Mouse (Mus musculus): Measurements from ENCODE around the gene Zfp715. TPM values are rescaled to one million over a fixed set of nuclear protein-coding genes. Genes with fewer than 3 reads are reported as not detected.

Zfp715 gene
- polyA plus RNA-seq, 1 experiment from 2014 or later, result 12.8 TPM

- peak overlapping the region; percentile 72 for H3K9ac ChIP-seq (ENCODE audit: low read depth, low read length)
- peak overlapping the region; percentile 90 for H3K27ac ChIP-seq
- H3K4me3 ChIP-seq (replicated peaks; ENCODE audit: low read depth, low read length), result peak overlapping the region; percentile 68
- 0 out of 2 replicates have a peak, but pooled peaks cover 9% of the 10 kb centered on the region for H3K4me1 ChIP-seq (replicated peaks; ENCODE audit: insufficient read depth, low read length)
- H3K9me3 ChIP-seq (replicated peaks; ENCODE audit: low read length), result no peaks in the 10 kb centered on the region
- H3K36me3 ChIP-seq (ENCODE audit: insufficient read depth, low read length), result peaks cover 10% of the 10 kb centered on the region; the same call in 1 of the 2 replicates
- no peaks in the 10 kb centered on the region for H3K27me3 ChIP-seq (ENCODE audit: insufficient read depth, low read length)
- ATAC-seq (replicated peaks; ENCODE audit: low FRiP score, low read depth) (peak; percentile 64; the same call in 1 of the 2 replicates), DNase-seq (ENCODE audit: low spot score) (no peak)
- H3K4me2 ChIP-seq (ENCODE audit: low read length), result peak overlapping the region; percentile 79
- under 1% methylated on average over 32 of the region's 32 CpGs for WGBS
- peak; percentile 38 for TF ChIP-seq CTCF (IDR thresholded peaks at IDR 0.05; ENCODE audit: low read depth)
Observed at GRCm38 (mm10) chr7:43312386-43313012, 595 bp downstream of the Zfp715 start.

- 57% methylated on average over 6 of the region's 6 CpGs for WGBS
- Histone ChIP-seq H3K4me1 (replicated peaks; ENCODE audit: insufficient read depth, low read length) (0 out of 2 replicates have a peak, but pooled peaks cover 9% of the 10 kb centered on the region), H3K27ac (no peak overlapping the region), H3K36me3 (ENCODE audit: insufficient read depth, low read length) (peaks cover 13% of the 10 kb centered on the region; the same call in 1 of the 2 replicates), H3K9ac (ENCODE audit: low read depth, low read length) (no peak overlapping the region), H3K4me2 (ENCODE audit: low read length) (peak overlapping the region; percentile 79; the same call in 1 of the 2 replicates), H3K4me3 (replicated peaks; ENCODE audit: low read depth, low read length) (peak overlapping the region; percentile 68; the same call in 1 of the 2 replicates), H3K27me3 (ENCODE audit: insufficient read depth, low read length) (no peaks in the 10 kb centered on the region), H3K9me3 (replicated peaks; ENCODE audit: low read length) (no peaks in the 10 kb centered on the region)
- no peak for ATAC-seq (replicated peaks; ENCODE audit: low FRiP score, low read depth)
- DNase-seq (ENCODE audit: low spot score), result no peak
- TF ChIP-seq CTCF (IDR thresholded peaks at IDR 0.05; ENCODE audit: low read depth), result no peak
Observed at GRCm38 (mm10) chr7:43311632-43312031, 1.5 kb downstream of the Zfp715 start.

DNA sequence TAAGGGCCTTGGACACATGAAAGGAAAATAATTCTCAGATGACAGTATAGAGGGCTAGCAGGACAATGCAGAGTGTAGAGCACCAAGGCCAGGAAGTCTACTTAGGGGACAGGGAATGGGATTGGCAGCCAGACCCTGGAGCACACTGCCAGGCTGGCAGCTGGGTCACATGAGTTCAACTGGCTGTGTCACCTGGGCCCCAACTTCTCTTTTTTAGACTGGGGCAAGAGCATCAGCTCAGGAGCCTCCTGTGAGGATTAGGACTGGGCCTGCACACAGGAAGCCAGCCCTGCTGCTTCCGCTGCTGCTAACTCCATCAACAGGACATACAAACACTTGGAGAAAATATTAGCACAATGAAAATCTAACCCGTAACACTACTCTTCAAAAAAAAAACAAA is 4.0 kb downstream of the Zfp715 start:
- H3K9me3 ChIP-seq (replicated peaks; ENCODE audit: low read length), result no peaks in the 10 kb centered on the region
- H3K9ac ChIP-seq (ENCODE audit: low read depth, low read length), result no peak overlapping the region
- H3K4me3 ChIP-seq (replicated peaks; ENCODE audit: low read depth, low read length), result no peak overlapping the region
- DNase-seq (ENCODE audit: low spot score) (no peak), ATAC-seq (replicated peaks; ENCODE audit: low FRiP score, low read depth) (no peak)
- no peak overlapping the region for H3K4me2 ChIP-seq (ENCODE audit: low read length)
- peaks cover 16% of the 10 kb centered on the region for H3K36me3 ChIP-seq (ENCODE audit: insufficient read depth, low read length)
- TF ChIP-seq CTCF (IDR thresholded peaks at IDR 0.05; ENCODE audit: low read depth), result no peak
- no peaks in the 10 kb centered on the region for H3K27me3 ChIP-seq (ENCODE audit: insufficient read depth, low read length)
- 69% methylated on average over 2 of the region's 2 CpGs for WGBS
- 0 out of 2 replicates have a peak, but pooled peaks cover 9% of the 10 kb centered on the region for H3K4me1 ChIP-seq (replicated peaks; ENCODE audit: insufficient read depth, low read length)
- H3K27ac ChIP-seq, result no peak overlapping the region; the same call in 1 of the 2 replicates

DNA sequence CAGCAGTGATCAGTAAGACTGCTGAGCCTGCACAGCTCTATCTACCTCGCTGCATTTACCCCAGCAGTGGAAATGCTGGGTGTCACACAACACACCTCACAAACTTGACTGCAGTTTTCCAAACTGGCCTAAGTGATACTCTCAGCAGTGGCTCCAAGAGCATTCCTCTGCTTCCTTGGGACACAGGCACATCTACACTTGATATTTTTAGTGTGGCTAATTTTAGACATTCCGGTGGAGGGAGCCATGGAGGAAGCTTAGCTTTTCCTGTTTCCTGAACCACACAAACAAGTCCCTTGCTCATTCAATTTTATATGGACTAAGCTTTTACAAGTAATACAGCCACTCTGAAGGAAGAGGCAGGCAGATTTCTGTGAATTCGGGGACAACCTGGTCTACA is 7.9 kb downstream of the Zfp715 start:
- H3K36me3 ChIP-seq (ENCODE audit: insufficient read depth, low read length), result peaks cover 27% of the 10 kb centered on the region
- 0 out of 2 replicates have a peak overlapping the region, but pooled peaks have one; percentile 33 for H3K27ac ChIP-seq
- H3K4me2 ChIP-seq (ENCODE audit: low read length), result no peak overlapping the region
- WGBS, result 71% methylated on average over 3 of the region's 3 CpGs
- H3K4me1 ChIP-seq (replicated peaks; ENCODE audit: insufficient read depth, low read length), result no peaks in the 10 kb centered on the region
- H3K9me3 ChIP-seq (replicated peaks; ENCODE audit: low read length), result no peaks in the 10 kb centered on the region
- ATAC-seq (replicated peaks; ENCODE audit: low FRiP score, low read depth) (no peak), DNase-seq (ENCODE audit: low spot score) (peak; percentile 38)
- no peak overlapping the region for H3K9ac ChIP-seq (ENCODE audit: low read depth, low read length)
- no peak overlapping the region for H3K4me3 ChIP-seq (replicated peaks; ENCODE audit: low read depth, low read length)
- no peaks in the 10 kb centered on the region for H3K27me3 ChIP-seq (ENCODE audit: insufficient read depth, low read length)
- TF ChIP-seq CTCF (IDR thresholded peaks at IDR 0.05; ENCODE audit: low read depth), result no peak

DNA sequence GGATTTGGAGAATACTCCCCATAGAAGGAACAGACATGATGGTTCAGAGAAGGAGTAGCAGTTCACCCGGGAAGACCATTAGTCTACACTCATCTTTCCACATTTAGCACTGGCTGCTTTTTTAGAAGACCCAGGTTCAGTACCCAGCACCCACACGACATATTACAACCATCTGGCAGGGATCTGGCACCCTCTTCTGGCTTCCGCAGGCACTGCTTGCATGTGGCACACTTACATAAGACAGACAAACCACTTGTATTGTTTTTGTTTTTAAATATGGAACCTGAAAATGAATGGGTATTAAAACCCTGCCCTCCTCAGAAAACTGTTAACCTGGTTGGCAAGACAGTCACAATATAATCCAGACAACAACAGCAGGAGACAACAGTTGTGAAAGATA is 21.6 kb downstream of the Zfp715 start:
- H3K9ac ChIP-seq (ENCODE audit: low read depth, low read length), result no peak overlapping the region
- H3K4me1 ChIP-seq (replicated peaks; ENCODE audit: insufficient read depth, low read length), result no peaks in the 10 kb centered on the region
- H3K36me3 ChIP-seq (ENCODE audit: insufficient read depth, low read length), result 0 out of 2 replicates have a peak, but pooled peaks cover 3% of the 10 kb centered on the region
- no peak overlapping the region for H3K4me3 ChIP-seq (replicated peaks; ENCODE audit: low read depth, low read length)
- 93% methylated on average over 3 of the region's 3 CpGs for WGBS
- no peak overlapping the region for H3K27ac ChIP-seq
- H3K9me3 ChIP-seq (replicated peaks; ENCODE audit: low read length), result no peaks in the 10 kb centered on the region
- ATAC-seq (replicated peaks; ENCODE audit: low FRiP score, low read depth), result no peak
- DNase-seq (ENCODE audit: low spot score), result no peak
- H3K27me3 ChIP-seq (ENCODE audit: insufficient read depth, low read length), result no peaks in the 10 kb centered on the region
- no peak overlapping the region for H3K4me2 ChIP-seq (ENCODE audit: low read length)
- TF ChIP-seq CTCF (IDR thresholded peaks at IDR 0.05; ENCODE audit: low read depth), result no peak

DNA sequence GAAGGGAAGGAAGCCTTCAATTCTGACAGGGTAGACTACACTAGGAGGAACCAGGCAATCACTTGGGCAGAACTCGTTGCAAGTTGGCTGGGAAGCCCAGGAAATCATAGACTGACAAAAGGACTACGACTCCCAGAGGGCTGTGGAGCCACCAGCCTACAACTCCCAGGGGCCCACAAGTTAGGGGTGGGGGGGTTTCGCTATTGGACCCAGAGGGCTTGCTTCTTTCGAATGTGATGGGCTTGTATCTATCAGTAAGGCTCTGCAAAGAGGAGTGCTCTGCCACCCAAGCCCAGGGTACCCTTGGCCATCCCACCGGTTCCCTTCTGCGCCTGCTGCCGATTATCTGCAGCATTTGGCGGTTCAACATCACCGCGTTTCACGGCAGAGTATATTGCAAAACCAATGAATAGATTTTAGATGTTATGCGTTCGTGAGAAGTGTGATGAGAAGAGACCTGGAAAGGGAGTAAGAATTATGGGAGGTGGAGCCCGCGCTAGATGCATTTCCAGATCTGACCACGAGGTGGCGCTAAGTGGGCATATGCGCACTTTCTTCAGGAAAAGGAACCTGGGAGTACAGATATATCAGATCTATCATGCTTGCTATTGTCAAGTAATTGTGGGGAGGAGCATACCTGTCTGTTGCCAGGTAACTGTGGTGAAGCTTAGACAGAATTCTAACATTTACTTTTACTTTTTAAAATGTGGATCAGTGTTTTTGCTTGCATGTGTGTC is 30.1 kb downstream of the Zfp715 start:
- Histone ChIP-seq H3K36me3 (ENCODE audit: insufficient read depth, low read length) (no peaks in the 10 kb centered on the region), H3K27me3 (ENCODE audit: insufficient read depth, low read length) (no peaks in the 10 kb centered on the region), H3K4me2 (ENCODE audit: low read length) (peak overlapping the region; percentile 43), H3K9ac (ENCODE audit: low read depth, low read length) (no peak overlapping the region), H3K27ac (no peak overlapping the region), H3K9me3 (replicated peaks; ENCODE audit: low read length) (no peaks in the 10 kb centered on the region), H3K4me3 (replicated peaks; ENCODE audit: low read depth, low read length) (peak overlapping the region; percentile 28), H3K4me1 (replicated peaks; ENCODE audit: insufficient read depth, low read length) (no peaks in the 10 kb centered on the region)
- TF ChIP-seq CTCF (IDR thresholded peaks at IDR 0.05; ENCODE audit: low read depth), result peak; percentile 95
- peak; percentile 74 for DNase-seq (ENCODE audit: low spot score)
- WGBS, result 10% methylated on average over 18 of the region's 18 CpGs
- no peak; the same call in 1 of the 2 replicates for ATAC-seq (replicated peaks; ENCODE audit: low FRiP score, low read depth)
